Mouse (Mus musculus) G1E (cell line): Measurements from ENCODE around the gene Mbtd1. TPM values are rescaled to one million over a fixed set of nuclear protein-coding genes. Genes with fewer than 3 reads are reported as not detected.

Source experiments
- ATAC-seq: 2 replicates; pipeline ENCODE4 v1.8.0; 2016; ENCODE audit warnings: mild to moderate bottlenecking; ENCODE audit not compliant: insufficient number of reproducible peaks, poor library complexity, low FRiP score, severe bottlenecking; ENCODE audit errors: extremely low read depth
- DNase-seq: peaks from one replicate; pipeline ENCODE4 v3.0.0; 2012; ENCODE audit warnings: low spot score
- H3K27me3 ChIP-seq: 2 replicates; pipeline ENCODE4 v1.6.1; 2012; ENCODE audit warnings: mild to moderate bottlenecking, low read length, inconsistent platforms; ENCODE audit not compliant: insufficient read depth
- H3K36me3 ChIP-seq: replicated peaks from 2 replicates; pipeline ENCODE3; 2012; ENCODE audit warnings: mild to moderate bottlenecking, inconsistent platforms
- H3K4me1 ChIP-seq: 2 replicates; pipeline ENCODE4 v1.6.1; 2012; ENCODE audit warnings: low read depth, low read length, inconsistent platforms, mixed read lengths; ENCODE audit not compliant: insufficient read depth
- H3K4me3 ChIP-seq: 2 replicates; pipeline ENCODE4 v1.5.1; 2012; ENCODE audit warnings: low read depth, mild to moderate bottlenecking, inconsistent platforms, low read length, moderate library complexity, mixed read lengths
- H3K9me3 ChIP-seq: replicated peaks from 2 replicates; pipeline ENCODE4 v1.6.1; 2012; ENCODE audit warnings: inconsistent platforms
- CTCF ChIP-seq: IDR thresholded peaks from 2 replicates; pipeline ENCODE4 v1.5.1; 2012; ENCODE audit warnings: low read depth, low read length, inconsistent platforms, mixed read lengths
- GATA1 ChIP-seq: IDR thresholded peaks from 2 replicates; pipeline ENCODE4 v1.6.1; 2012; ENCODE audit warnings: borderline replicate concordance, low read length, inconsistent platforms, mixed read lengths
- GATA2 ChIP-seq: IDR thresholded peaks from 2 replicates; pipeline ENCODE4 v1.6.1; 2012; ENCODE audit warnings: low read depth, low read length, inconsistent platforms, borderline replicate concordance
- POLR2AphosphoS5 ChIP-seq: IDR thresholded peaks from 2 replicates; pipeline ENCODE4 v1.6.1; 2012; ENCODE audit warnings: low read depth, low read length, inconsistent platforms; ENCODE audit not compliant: insufficient replicate concordance
- TAL1 ChIP-seq: conservative IDR thresholded peaks from 2 replicates; pipeline ENCODE4 v1.6.1; 2012; ENCODE audit warnings: low read depth, low read length, inconsistent platforms, mixed read lengths
- polyA plus RNA-seq: library from polyadenylated mRNA; stranded (reverse); fragments of >175 nt; gene quantifications from 2 replicates; pipeline ENCODE4 v1.2.3, GENCODE M21; 2012
- total RNA-seq, 2 experiments: library from RNA; stranded (forward) in 1 of 2; stranded (reverse) in 1 of 2; fragments of 200-1000 nt in 1 of 2; fragments of >200 nt in 1 of 2; fragmentation: Nextera tagmentation in 1 of 2; gene quantifications; 2 replicates each; pipeline ENCODE4 v1.2.3; 2014 to 2017

Mbtd1 gene
- total and polyA plus RNA-seq, 3 experiments, result 29.3 to 105 (median 39.4) TPM

GRCm38 (mm10) chr11:93972951-93973350, 87.3 kb downstream of the Mbtd1 start:
- Histone ChIP-seq H3K9me3 (no peaks in the 10 kb centered on the region), H3K36me3 (no peaks in the 10 kb centered on the region), H3K27me3 (no peaks in the 10 kb centered on the region), H3K4me3 (no peak overlapping the region), H3K4me1 (peaks cover 9% of the 10 kb centered on the region)
- DNase-seq (no peak), ATAC-seq (no peak)
- TF ChIP-seq GATA1, result no peak
- TF ChIP-seq CTCF, result no peak
- TF ChIP-seq GATA2, result no peak
- TF ChIP-seq POLR2AphosphoS5, result no peak
- no peak for TF ChIP-seq TAL1

- peaks cover 20% of the 10 kb centered on the region for H3K27me3 ChIP-seq
- H3K4me1 ChIP-seq, result no peaks in the 10 kb centered on the region; the same call in 1 of the 2 replicates
- H3K36me3 ChIP-seq, result no peaks in the 10 kb centered on the region
- no peaks in the 10 kb centered on the region for H3K9me3 ChIP-seq
- DNase-seq (no peak), ATAC-seq (no peak)
- TF ChIP-seq GATA1 (no peak), CTCF (no peak), TAL1 (no peak), POLR2AphosphoS5 (no peak), GATA2 (no peak)
- H3K4me3 ChIP-seq, result no peak overlapping the region
Measured at GRCm38 (mm10) chr11:93979502-93980049, 93.9 kb downstream of the Mbtd1 start.

- no peaks in the 10 kb centered on the region for H3K36me3 ChIP-seq
- no peak for DNase-seq
- H3K9me3 ChIP-seq, result no peaks in the 10 kb centered on the region
- no peak for ATAC-seq
- peaks cover 20% of the 10 kb centered on the region for H3K27me3 ChIP-seq
- peaks cover 17% of the 10 kb centered on the region for H3K4me1 ChIP-seq
- no peak overlapping the region for H3K4me3 ChIP-seq
- TF ChIP-seq GATA2 (no peak), TAL1 (no peak), GATA1 (no peak), POLR2AphosphoS5 (no peak), CTCF (no peak)
Measured at GRCm38 (mm10) chr11:93984619-93985018, 99.0 kb downstream of the Mbtd1 start.

- H3K27me3 ChIP-seq, result peaks cover 25% of the 10 kb centered on the region
- ATAC-seq (no peak), DNase-seq (no peak)
- TF ChIP-seq POLR2AphosphoS5 (no peak), CTCF (no peak), GATA2 (no peak), TAL1 (no peak), GATA1 (no peak)
- peaks cover 17% of the 10 kb centered on the region for H3K4me1 ChIP-seq
- H3K4me3 ChIP-seq, result no peak overlapping the region
- H3K36me3 ChIP-seq, result no peaks in the 10 kb centered on the region
- H3K9me3 ChIP-seq, result no peaks in the 10 kb centered on the region
Measured at GRCm38 (mm10) chr11:93985265-93985664, 99.6 kb downstream of the Mbtd1 start.

- peaks cover 17% of the 10 kb centered on the region for H3K4me1 ChIP-seq
- TF ChIP-seq TAL1, result no peak
- no peak for TF ChIP-seq GATA1
- TF ChIP-seq POLR2AphosphoS5, result no peak
- TF ChIP-seq GATA2, result no peak
- no peak for TF ChIP-seq CTCF
- peaks cover 25% of the 10 kb centered on the region for H3K27me3 ChIP-seq
- H3K9me3 ChIP-seq, result no peaks in the 10 kb centered on the region
- ATAC-seq, result no peak
- no peak for DNase-seq
- no peak overlapping the region for H3K4me3 ChIP-seq
- no peaks in the 10 kb centered on the region for H3K36me3 ChIP-seq
Measured at GRCm38 (mm10) chr11:93986298-93986697, 100.6 kb downstream of the Mbtd1 start.

- no peaks in the 10 kb centered on the region for H3K36me3 ChIP-seq
- TF ChIP-seq TAL1 (no peak), GATA2 (no peak)
- H3K4me1 ChIP-seq, result peaks cover 17% of the 10 kb centered on the region
- DNase-seq, result no peak
- H3K9me3 ChIP-seq, result no peaks in the 10 kb centered on the region
- H3K27me3 ChIP-seq, result peaks cover 19% of the 10 kb centered on the region
- H3K4me3 ChIP-seq, result no peak overlapping the region
- no peak for ATAC-seq
Measured at GRCm38 (mm10) chr11:93987026-93987425, 101.4 kb downstream of the Mbtd1 start.
